In genomic region chr6:8094160-8094953, GRCm38 (mm10) we compare ENCODE assay signal across 18 mouse cellular contexts.
A peak's percentile ranks its signal among the peaks of the same experiment; 100 is the strongest.
DNase-seq lines count a peak whose midpoint lies in the region; ATAC-seq and TF ChIP-seq lines count a peak whose summit lies in the region.
"Had no signal": no experiment of that assay in that cellular context is flagged by ENCODE, and none has a peak within 500 bp of the region (broad histone marks: within the 10 kb centered on the region; RNA-seq: fewer than 3 reads in every experiment).

No protein-coding gene starts in this region.

- no peaks in the 10 kb centered on the region for H3K9me3 ChIP-seq in lung, embryonic 14.5 days (ENCODE audit: low read depth, low read length)
- H3K9me3 ChIP-seq in heart, embryonic 15.5 days (replicated peaks) = no peaks in the 10 kb centered on the region
- H3K9me3 ChIP-seq: limb, embryonic 15.5 days; midbrain, embryonic 12.5 days had no signal

- TF ChIP-seq CTCF in lung, embryonic 14.5 days (IDR thresholded peaks at IDR 0.05; ENCODE audit: low read depth) = no peak

- H3K36me3 ChIP-seq in lung, embryonic 14.5 days (ENCODE audit: insufficient read depth) = no peaks in the 10 kb centered on the region
- no peaks in the 10 kb centered on the region for H3K36me3 ChIP-seq in heart, embryonic 15.5 days
- H3K36me3 ChIP-seq: limb, embryonic 15.5 days; midbrain, embryonic 12.5 days had no signal

- ATAC-seq in lung, embryonic 14.5 days (ENCODE audit: insufficient read depth) = no peak
- ATAC-seq in common myeloid progenitor, adult 5-6 weeks (replicated peaks; ENCODE audit: low read depth, poor library complexity, severe bottlenecking) = 0 out of 2 replicates have a peak, but pooled peaks have one; percentile 17
- 0 out of 2 replicates have a peak, but pooled peaks have one; percentile 14 for ATAC-seq in heart, embryonic 15.5 days (replicated peaks; ENCODE audit: insufficient number of reproducible peaks, insufficient read depth, low FRiP score, low read depth)
- ATAC-seq: forebrain, embryonic 16.5 days; inflammation-experienced regulatory T-cells, adult 6 months had no signal

- WGBS in lung, embryonic 14.5 days = 46% methylated on average over 8 of the region's 8 CpGs
- 52% methylated on average over 8 of the region's 8 CpGs for WGBS in heart, embryonic 15.5 days

- DNase-seq in lung, embryonic 14.5 days = peak; percentile 41
- no peak for DNase-seq in lung, postnatal 14 days
- DNase-seq in skeletal muscle tissue, adult 2 months (ENCODE audit: low read depth, low spot score) = peak; percentile 18
- DNase-seq in layer of hippocampus, postnatal 10 days (ENCODE audit: low spot score in 2 of 2) = no peak
- no peak for DNase-seq in frontal cortex, postnatal 36 days (ENCODE audit: low spot score in 2 of 2)
- DNase-seq: adrenal gland, postnatal 25 days; cerebellum, postnatal 10 days; gastrocnemius, postnatal 14 days; layer of hippocampus, adult 9-11 months; lung, adult 18-20 months; thymus, adult 2 months had no signal

- H3K4me2 ChIP-seq in lung, embryonic 14.5 days = no peak overlapping the region
- no peak overlapping the region for H3K4me2 ChIP-seq in heart, embryonic 15.5 days
- H3K4me2 ChIP-seq: limb, embryonic 15.5 days; midbrain, embryonic 12.5 days had no signal

- H3K27me3 ChIP-seq in lung, embryonic 14.5 days (ENCODE audit: insufficient read depth, low read length) = no peaks in the 10 kb centered on the region
- no peaks in the 10 kb centered on the region for H3K27me3 ChIP-seq in heart, embryonic 15.5 days
- H3K27me3 ChIP-seq: limb, embryonic 15.5 days; midbrain, embryonic 12.5 days had no signal

- H3K9ac ChIP-seq in lung, embryonic 14.5 days = no peak overlapping the region
- H3K9ac ChIP-seq in heart, embryonic 15.5 days = no peak overlapping the region
- H3K9ac ChIP-seq: limb, embryonic 15.5 days; midbrain, embryonic 12.5 days had no signal

- H3K4me1 ChIP-seq in lung, embryonic 14.5 days (ENCODE audit: insufficient read depth) = 0 out of 2 replicates have a peak, but pooled peaks cover 2% of the 10 kb centered on the region
- 0 out of 2 replicates have a peak, but pooled peaks cover 6% of the 10 kb centered on the region for H3K4me1 ChIP-seq in heart, embryonic 15.5 days (replicated peaks)
- H3K4me1 ChIP-seq: limb, embryonic 15.5 days; midbrain, embryonic 12.5 days had no signal

- H3K27ac ChIP-seq in lung, embryonic 14.5 days (ENCODE audit: low read depth) = peak overlapping the region; percentile 26; the same call in 1 of the 2 replicates
- H3K27ac ChIP-seq in heart, embryonic 15.5 days = no peak overlapping the region
- H3K27ac ChIP-seq: limb, embryonic 15.5 days; midbrain, embryonic 12.5 days had no signal

- no peak overlapping the region for H3K4me3 ChIP-seq in lung, embryonic 14.5 days (ENCODE audit: low read depth, low read length)
- H3K4me3 ChIP-seq in heart, embryonic 15.5 days = no peak overlapping the region
- H3K4me3 ChIP-seq: erythroblast, embryonic 14.5 days; limb, embryonic 15.5 days; midbrain, embryonic 12.5 days had no signal

Comparison
In these comparisons a context has a peak if more than half of its experiments do, and no peak if none do; other contexts are left out.
1. DNase-seq: peak in lung, embryonic 14.5 days (single experiment) and skeletal muscle tissue, adult 2 months (single experiment); none in lung, postnatal 14 days (single experiment), layer of hippocampus, postnatal 10 days (0 of 2) and frontal cortex, postnatal 36 days (0 of 2).